Mouse (Mus musculus): Measurements from ENCODE around the gene Hist1h2ag. TPM values are rescaled to one million over a fixed set of nuclear protein-coding genes. Genes with fewer than 3 reads are reported as not detected.

The Hist1h2ag gene
- total RNA-seq, 2 experiments from 2014 or later, result 237 to 260 TPM

GRCm38 (mm10) chr13:22036986-22037385 is 5.8 kb downstream of the Hist1h2ag start:
- DNase-seq, result no peak

GRCm38 (mm10) chr13:22036149-22036956 is 6.4 kb downstream of the Hist1h2ag start:
- DNase-seq, result no peak

- DNase-seq, result peak; percentile 84
Observed at GRCm38 (mm10) chr13:22035267-22036148, 7.2 kb downstream of the Hist1h2ag start, which contains the start of the genes Hist1h2ah and Hist1h2bk. Hist1h2ah (minus strand) TSS chr13:22035568. Hist1h2bk (plus strand) TSS chr13:22035870.

DNA sequence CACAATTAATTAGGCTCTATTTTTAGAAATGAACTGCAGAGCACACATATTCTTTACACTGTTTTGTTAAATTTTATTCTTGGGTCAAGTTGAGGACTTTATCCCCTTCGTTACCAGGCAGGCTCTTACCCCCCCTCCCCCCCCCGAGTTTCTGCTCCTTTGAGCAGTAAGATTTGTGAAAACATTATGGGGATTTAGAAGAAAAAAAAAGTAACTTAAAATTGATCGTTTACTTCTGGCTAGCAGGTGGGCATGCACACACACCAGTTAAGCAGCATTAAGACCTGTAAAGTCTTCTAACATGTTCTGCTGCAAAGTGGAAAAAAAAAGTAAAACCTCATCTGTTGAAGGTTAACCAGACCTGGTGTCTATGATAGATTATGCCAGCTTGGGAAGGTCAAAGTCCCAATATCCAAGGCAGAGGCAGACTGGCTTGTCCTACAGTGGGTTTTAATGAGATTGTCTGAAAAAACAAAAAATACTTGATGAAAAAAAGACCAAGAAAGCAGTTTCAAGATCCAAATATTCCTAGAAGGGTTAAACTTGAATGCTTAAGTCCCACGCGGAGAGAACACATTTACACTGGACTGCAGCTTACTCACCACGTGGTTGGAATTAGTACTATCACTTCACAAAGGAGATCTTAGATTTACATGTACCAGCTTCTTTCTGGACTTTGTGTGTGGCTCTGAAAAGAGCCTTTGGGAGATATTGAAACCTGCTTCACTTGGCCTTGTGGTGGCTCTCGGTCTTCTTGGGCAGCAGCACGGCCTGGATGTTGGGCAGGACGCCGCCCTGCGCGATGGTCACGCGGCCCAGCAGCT is 8.1 kb downstream of the Hist1h2ag start:
- DNase-seq, result no peak

GRCm38 (mm10) chr13:22033741-22034442 is 8.9 kb downstream of the Hist1h2ag start:
- DNase-seq, result no peak

DNA sequence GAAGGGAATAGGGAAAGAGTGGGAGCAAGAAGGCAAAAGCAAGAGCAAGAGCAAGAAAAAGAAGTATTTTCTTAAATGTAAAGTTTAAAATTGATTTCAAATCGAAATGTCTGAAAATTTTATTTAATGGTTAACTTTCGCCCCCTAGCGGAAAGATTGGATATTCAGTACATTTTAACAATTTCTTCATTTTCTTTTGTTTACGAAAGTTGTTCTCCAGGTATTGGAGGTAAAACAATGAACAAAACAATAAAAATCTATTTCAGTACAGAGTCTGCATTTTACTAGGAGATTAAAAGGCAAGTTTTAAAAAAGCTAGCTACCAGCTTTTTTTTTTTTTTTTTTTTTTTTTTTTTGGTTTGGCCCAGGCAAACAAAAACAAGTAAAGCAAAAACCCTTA is 12.3 kb downstream of the Hist1h2ag start:
- DNase-seq, result no peak

DNA sequence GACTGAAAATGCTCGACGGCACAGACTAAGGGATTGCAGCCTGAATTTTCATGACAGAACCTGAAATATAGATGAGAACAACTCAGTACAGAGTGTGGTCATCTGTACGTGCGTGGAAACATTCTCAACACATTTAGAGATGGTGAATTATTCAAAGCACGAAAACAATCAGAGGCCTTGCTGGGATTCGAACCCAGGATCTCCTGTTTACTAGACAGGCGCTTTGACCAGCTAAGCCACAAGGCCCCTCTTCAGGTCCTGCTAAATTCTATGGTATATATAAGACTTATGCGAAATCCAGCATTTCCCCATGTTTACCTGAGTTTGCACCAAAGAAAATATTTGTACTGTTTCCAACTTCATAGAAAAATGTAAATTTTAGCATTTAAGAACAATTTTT is 12.8 kb downstream of the Hist1h2ag start:
- no peak for DNase-seq

- peak; percentile 97 for DNase-seq
Observed at GRCm38 (mm10) chr13:22028673-22029460, 13.9 kb downstream of the Hist1h2ag start.

DNA sequence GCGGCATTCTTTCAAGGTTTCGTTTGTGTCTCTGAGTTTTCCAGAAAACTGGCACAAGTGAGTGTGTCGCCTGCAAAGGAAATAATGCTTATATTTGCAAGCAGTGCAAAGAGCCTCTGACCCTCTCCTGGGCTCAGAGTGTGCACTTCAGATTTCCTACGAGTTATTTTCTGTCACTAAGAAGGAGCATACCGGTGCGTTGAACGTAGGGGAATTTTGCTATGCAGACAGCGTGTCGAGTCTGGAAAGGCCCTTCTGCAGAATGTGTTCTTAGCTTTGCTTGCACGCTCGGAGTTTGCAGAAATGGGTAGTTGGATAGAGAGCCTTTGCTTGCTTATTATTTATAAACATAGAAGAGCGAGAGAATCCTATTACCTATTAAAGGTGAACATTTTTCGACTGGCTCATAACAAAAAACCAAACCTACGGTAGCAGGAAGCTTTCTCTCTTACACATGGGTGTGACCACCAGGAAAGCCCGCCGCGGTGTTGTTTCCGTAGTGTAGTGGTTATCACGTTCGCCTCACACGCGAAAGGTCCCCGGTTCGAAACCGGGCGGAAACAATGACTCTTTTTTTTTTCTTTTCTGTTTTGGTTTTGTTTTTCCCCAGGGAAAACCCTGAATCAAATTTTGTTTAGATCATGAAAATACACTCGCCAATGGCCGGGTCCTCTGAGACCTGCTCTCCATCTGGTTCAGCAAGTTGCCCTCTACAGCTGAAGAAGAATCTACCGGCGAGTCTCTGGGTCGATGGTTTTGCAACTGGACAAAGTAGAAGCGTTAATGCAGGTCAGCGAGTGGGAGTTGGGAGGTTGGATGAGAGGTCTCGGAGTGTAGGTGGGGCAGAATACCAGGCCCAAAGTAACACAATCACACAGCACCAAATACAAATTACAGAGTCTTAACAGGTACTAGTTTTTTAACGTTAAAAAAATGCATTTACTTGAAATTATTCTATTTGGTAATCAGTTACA is 16.4 kb downstream of the Hist1h2ag start:
- peak; percentile 93 for DNase-seq

GRCm38 (mm10) chr13:22022241-22022640 is 20.5 kb downstream of the Hist1h2ag start:
- peak; percentile 86 for DNase-seq

DNA sequence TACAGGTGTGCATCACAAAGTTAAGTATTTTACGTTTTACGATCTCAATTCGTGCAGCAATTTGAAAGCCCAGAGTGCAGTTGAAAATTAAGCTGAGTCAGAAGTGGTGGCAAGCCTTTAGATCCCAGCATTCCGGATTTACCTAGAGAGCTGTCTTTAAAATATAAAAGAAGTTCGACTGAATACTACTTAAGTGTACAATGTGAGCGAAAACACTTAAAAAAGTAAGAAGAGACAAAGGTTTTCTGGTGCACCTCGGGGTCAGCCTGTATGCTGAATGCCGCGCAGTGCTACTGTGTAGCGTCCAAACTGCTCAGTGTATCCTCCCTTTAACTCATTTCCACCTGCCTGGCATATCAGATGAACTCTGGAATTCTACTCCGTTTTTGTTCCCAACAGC is 21.2 kb downstream of the Hist1h2ag start:
- DNase-seq, result no peak

DNA sequence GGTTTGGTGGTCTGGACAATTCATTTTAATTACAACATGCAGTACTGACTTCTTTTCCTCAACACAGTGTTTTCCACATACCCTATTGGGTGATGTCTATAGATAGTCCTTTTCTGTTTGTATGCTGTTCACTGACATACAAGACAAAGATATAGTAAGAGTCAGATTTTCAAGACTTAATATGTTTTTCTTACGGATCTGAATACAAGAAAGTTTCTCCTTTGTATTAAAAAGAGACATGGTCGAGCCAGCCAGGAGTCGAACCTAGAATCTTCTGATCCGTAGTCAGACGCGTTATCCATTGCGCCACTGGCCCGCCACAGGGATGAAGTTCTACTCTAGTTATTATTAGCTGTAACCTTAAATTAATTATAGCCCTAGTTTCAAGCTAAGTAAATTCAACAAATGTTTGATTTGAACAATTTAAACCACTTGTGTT is 21.8 kb downstream of the Hist1h2ag start:
- peak; percentile 82 for DNase-seq

GRCm38 (mm10) chr13:22019934-22020835 is 22.6 kb downstream of the Hist1h2ag start:
- DNase-seq, result no peak

DNA sequence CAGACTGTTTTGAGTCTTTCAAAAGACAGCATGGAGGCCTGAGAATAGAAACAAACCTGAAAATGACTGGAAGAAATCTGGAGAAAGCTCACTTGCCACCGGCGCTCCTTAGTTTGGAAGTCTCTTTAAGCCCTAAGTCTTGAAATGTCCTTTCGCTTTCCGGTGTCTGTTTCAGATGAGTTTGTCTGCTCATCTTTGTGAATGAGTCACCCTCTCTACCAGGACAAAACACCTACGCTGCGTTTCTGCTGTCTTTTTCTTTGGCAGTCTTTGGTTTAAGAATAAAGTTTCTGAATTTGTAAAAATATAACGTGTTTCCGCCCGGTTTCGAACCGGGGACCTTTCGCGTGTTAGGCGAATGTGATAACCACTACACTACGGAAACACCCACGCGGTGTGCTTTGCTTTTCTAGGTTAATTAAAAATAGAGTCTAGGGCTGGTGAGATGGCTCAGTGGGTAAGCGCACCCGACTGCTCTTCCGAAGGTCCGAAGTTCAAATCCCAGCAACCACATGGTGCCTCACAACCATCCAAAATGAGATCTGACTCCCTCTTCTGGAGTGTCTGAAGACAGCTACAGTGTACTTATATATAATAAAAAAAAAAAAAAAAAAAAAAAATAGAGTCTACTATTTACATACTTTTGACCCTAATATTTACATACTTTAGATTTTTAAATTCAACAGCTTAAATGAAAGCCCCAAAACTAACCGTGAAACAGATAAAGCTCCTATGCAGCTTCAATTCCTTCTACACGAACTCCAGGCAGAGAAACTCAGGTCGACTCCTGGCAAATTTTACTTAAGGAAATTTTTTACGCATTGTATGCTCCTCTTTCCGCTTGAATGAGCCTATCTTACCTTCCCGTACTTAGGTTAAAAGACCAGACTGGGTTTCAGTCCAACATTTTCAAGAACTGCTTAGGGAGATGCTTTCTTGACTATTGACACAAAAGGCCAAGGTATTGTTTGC is 27.0 kb downstream of the Hist1h2ag start:
- DNase-seq, result peak; percentile 80

GRCm38 (mm10) chr13:22014411-22014845 is 28.3 kb downstream of the Hist1h2ag start:
- no peak for DNase-seq

DNA sequence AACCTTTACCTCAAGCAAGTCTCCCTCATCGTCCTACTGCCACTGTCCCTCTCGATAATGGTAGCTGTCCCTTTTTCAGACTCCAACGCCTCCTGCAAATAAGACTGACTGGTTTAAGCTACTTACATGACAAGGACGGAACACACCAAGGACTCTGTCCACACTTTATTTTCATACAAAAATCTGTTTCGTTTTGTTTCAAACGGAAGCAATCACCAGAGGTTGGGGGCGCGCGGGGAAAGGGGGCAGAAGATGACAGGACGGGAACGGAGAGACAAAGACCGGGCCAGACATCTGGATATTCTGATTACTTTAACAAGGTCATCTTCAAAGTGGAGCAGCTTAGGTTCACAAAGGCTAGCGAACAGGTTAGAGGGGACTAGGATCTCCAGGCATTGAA is 29.0 kb downstream of the Hist1h2ag start:
- DNase-seq, result no peak

GRCm38 (mm10) chr13:22009642-22010041 is 33.1 kb downstream of the Hist1h2ag start, which contains the start of gene Prss16:
Prss16 (minus strand) TSS chr13:22009742.
- no peak for DNase-seq
